Mouse (Mus musculus): ENCODE measurements around the gene Sox5. TPM values are rescaled to one million over a fixed set of nuclear protein-coding genes. Genes with fewer than 3 reads are reported as not detected.

Gene Sox5
- polyA plus RNA-seq, 1 experiment from 2014 or later = 33.0 TPM

GRCm38 (mm10) chr6:144163501-144163900 lies 618.3 kb downstream of the Sox5 start:
- ATAC-seq (ENCODE audit: low FRiP score, low read depth) = no peak
- Histone ChIP-seq H3K36me3 (no peaks in the 10 kb centered on the region), H3K4me1 (peaks cover 18% of the 10 kb centered on the region), H3K27me3 (replicated peaks) (no peaks in the 10 kb centered on the region), H3K4me3 (no peak overlapping the region), H3K4me2 (replicated peaks) (no peak overlapping the region), H3K9me3 (no peaks in the 10 kb centered on the region), H3K9ac (no peak overlapping the region), H3K27ac (no peak overlapping the region)
- WGBS = 90% methylated on average over 9 of the region's 9 CpGs

GRCm38 (mm10) chr6:144158637-144159036 lies 623.1 kb downstream of the Sox5 start:
- Histone ChIP-seq H3K9me3 (no peaks in the 10 kb centered on the region), H3K4me3 (no peak overlapping the region), H3K27ac (no peak overlapping the region), H3K27me3 (replicated peaks) (no peaks in the 10 kb centered on the region), H3K4me2 (replicated peaks) (no peak overlapping the region), H3K4me1 (peaks cover 17% of the 10 kb centered on the region), H3K9ac (no peak overlapping the region), H3K36me3 (no peaks in the 10 kb centered on the region)
- no peak for ATAC-seq (ENCODE audit: low FRiP score, low read depth)
- WGBS = 97% methylated on average over 12 of the region's 12 CpGs

- Histone ChIP-seq H3K4me1 (peaks cover 26% of the 10 kb centered on the region), H3K9me3 (no peaks in the 10 kb centered on the region), H3K36me3 (no peaks in the 10 kb centered on the region), H3K27me3 (replicated peaks) (no peaks in the 10 kb centered on the region), H3K4me2 (replicated peaks) (peak overlapping the region; percentile 38), H3K4me3 (no peak overlapping the region), H3K9ac (no peak overlapping the region), H3K27ac (no peak overlapping the region; the same call in 1 of the 2 replicates)
- ATAC-seq (ENCODE audit: low FRiP score, low read depth) = peak; percentile 66; the same call in 1 of the 2 replicates
- WGBS = 15% methylated on average over 9 of the region's 9 CpGs
These were observed 626.8 kb downstream of the Sox5 start for GRCm38 (mm10) chr6:144154892-144155424.

GRCm38 (mm10) chr6:144151957-144152356 lies 629.8 kb downstream of the Sox5 start:
- Histone ChIP-seq H3K9me3 (no peaks in the 10 kb centered on the region), H3K27ac (no peak overlapping the region), H3K4me3 (no peak overlapping the region), H3K4me2 (replicated peaks) (no peak overlapping the region), H3K4me1 (peaks cover 26% of the 10 kb centered on the region), H3K9ac (no peak overlapping the region), H3K36me3 (no peaks in the 10 kb centered on the region), H3K27me3 (replicated peaks) (no peaks in the 10 kb centered on the region)
- no peak for ATAC-seq (ENCODE audit: low FRiP score, low read depth)
- 7% methylated on average over 3 of the region's 3 CpGs for WGBS

GRCm38 (mm10) chr6:144151075-144151474 lies 630.7 kb downstream of the Sox5 start:
- no peak for ATAC-seq (ENCODE audit: low FRiP score, low read depth)
- Histone ChIP-seq H3K4me2 (replicated peaks) (peak overlapping the region; percentile 32; the same call in 1 of the 2 replicates), H3K4me3 (no peak overlapping the region), H3K9me3 (no peaks in the 10 kb centered on the region), H3K36me3 (no peaks in the 10 kb centered on the region), H3K4me1 (peaks cover 26% of the 10 kb centered on the region), H3K27me3 (replicated peaks) (no peaks in the 10 kb centered on the region), H3K27ac (no peak overlapping the region), H3K9ac (no peak overlapping the region)
- WGBS = 21% methylated on average over 10 of the region's 10 CpGs

- Histone ChIP-seq H3K27ac (no peak overlapping the region), H3K9ac (no peak overlapping the region), H3K27me3 (replicated peaks) (no peaks in the 10 kb centered on the region), H3K4me2 (replicated peaks) (no peak overlapping the region), H3K36me3 (no peaks in the 10 kb centered on the region), H3K4me3 (no peak overlapping the region), H3K9me3 (no peaks in the 10 kb centered on the region), H3K4me1 (peaks cover 6% of the 10 kb centered on the region; the same call in 1 of the 2 replicates)
- no peak for ATAC-seq (ENCODE audit: low FRiP score, low read depth)
- 92% methylated on average over 5 of the region's 5 CpGs for WGBS
These were observed 644.4 kb downstream of the Sox5 start for GRCm38 (mm10) chr6:144137397-144137796.

GRCm38 (mm10) chr6:144136894-144137293 lies 644.9 kb downstream of the Sox5 start:
- no peak overlapping the region for H3K4me2 ChIP-seq (replicated peaks)
- no peaks in the 10 kb centered on the region for H3K36me3 ChIP-seq
- no peaks in the 10 kb centered on the region for H3K9me3 ChIP-seq
- WGBS = 87% methylated on average over 4 of the region's 4 CpGs
- no peak for ATAC-seq (ENCODE audit: low FRiP score, low read depth)
- H3K27me3 ChIP-seq (replicated peaks) = no peaks in the 10 kb centered on the region
- H3K27ac ChIP-seq = no peak overlapping the region
- H3K9ac ChIP-seq = no peak overlapping the region
- no peak overlapping the region for H3K4me3 ChIP-seq
- H3K4me1 ChIP-seq = peaks cover 2% of the 10 kb centered on the region; the same call in 1 of the 2 replicates

- no peak overlapping the region for H3K9ac ChIP-seq
- H3K4me1 ChIP-seq = no peaks in the 10 kb centered on the region
- H3K4me3 ChIP-seq = no peak overlapping the region
- no peaks in the 10 kb centered on the region for H3K9me3 ChIP-seq
- no peak overlapping the region for H3K27ac ChIP-seq
- WGBS = 86% methylated on average over 12 of the region's 12 CpGs
- H3K36me3 ChIP-seq = no peaks in the 10 kb centered on the region
- no peak overlapping the region for H3K4me2 ChIP-seq (replicated peaks)
- no peaks in the 10 kb centered on the region for H3K27me3 ChIP-seq (replicated peaks)
- ATAC-seq (ENCODE audit: low FRiP score, low read depth) = no peak
These were observed 651.9 kb downstream of the Sox5 start for GRCm38 (mm10) chr6:144129927-144130326.

- no peaks in the 10 kb centered on the region for H3K4me1 ChIP-seq
- no peak overlapping the region for H3K9ac ChIP-seq
- H3K4me3 ChIP-seq = no peak overlapping the region
- H3K27ac ChIP-seq = no peak overlapping the region
- H3K36me3 ChIP-seq = no peaks in the 10 kb centered on the region
- WGBS = 83% methylated on average over 1 of the region's 1 CpGs
- H3K9me3 ChIP-seq = no peaks in the 10 kb centered on the region
- H3K4me2 ChIP-seq (replicated peaks) = no peak overlapping the region
- no peaks in the 10 kb centered on the region for H3K27me3 ChIP-seq (replicated peaks)
- ATAC-seq (ENCODE audit: low FRiP score, low read depth) = no peak
These were observed 661.8 kb downstream of the Sox5 start for GRCm38 (mm10) chr6:144119961-144120360.

- WGBS = 87% methylated on average over 6 of the region's 6 CpGs
- Histone ChIP-seq H3K4me1 (no peaks in the 10 kb centered on the region), H3K9ac (no peak overlapping the region), H3K4me2 (replicated peaks) (no peak overlapping the region), H3K9me3 (no peaks in the 10 kb centered on the region), H3K27me3 (replicated peaks) (no peaks in the 10 kb centered on the region), H3K27ac (no peak overlapping the region), H3K36me3 (no peaks in the 10 kb centered on the region), H3K4me3 (no peak overlapping the region)
- no peak for ATAC-seq (ENCODE audit: low FRiP score, low read depth)
These were observed 665.1 kb downstream of the Sox5 start for GRCm38 (mm10) chr6:144116646-144117045.

- Histone ChIP-seq H3K27me3 (replicated peaks) (no peaks in the 10 kb centered on the region), H3K36me3 (no peaks in the 10 kb centered on the region), H3K27ac (no peak overlapping the region), H3K4me2 (replicated peaks) (no peak overlapping the region), H3K4me3 (no peak overlapping the region), H3K9me3 (no peaks in the 10 kb centered on the region), H3K4me1 (no peaks in the 10 kb centered on the region), H3K9ac (no peak overlapping the region)
- 82% methylated on average over 6 of the region's 6 CpGs for WGBS
- no peak for ATAC-seq (ENCODE audit: low FRiP score, low read depth)
These were observed 670.2 kb downstream of the Sox5 start for GRCm38 (mm10) chr6:144111561-144111960.

GRCm38 (mm10) chr6:144106848-144107247 lies 674.9 kb downstream of the Sox5 start:
- H3K9ac ChIP-seq = no peak overlapping the region
- H3K27ac ChIP-seq = no peak overlapping the region
- no peaks in the 10 kb centered on the region for H3K36me3 ChIP-seq
- WGBS = 27% methylated on average over 10 of the region's 10 CpGs
- H3K9me3 ChIP-seq = no peaks in the 10 kb centered on the region
- H3K4me1 ChIP-seq = no peaks in the 10 kb centered on the region
- no peak overlapping the region for H3K4me2 ChIP-seq (replicated peaks)
- 0 out of 2 replicates have a peak, but pooled peaks have one; percentile 33 for ATAC-seq (ENCODE audit: low FRiP score, low read depth)
- no peak overlapping the region for H3K4me3 ChIP-seq
- H3K27me3 ChIP-seq (replicated peaks) = no peaks in the 10 kb centered on the region

GRCm38 (mm10) chr6:144105645-144106044 lies 676.1 kb downstream of the Sox5 start:
- no peak overlapping the region for H3K4me2 ChIP-seq (replicated peaks)
- H3K36me3 ChIP-seq = no peaks in the 10 kb centered on the region
- no peak for ATAC-seq (ENCODE audit: low FRiP score, low read depth)
- H3K9ac ChIP-seq = no peak overlapping the region
- H3K4me3 ChIP-seq = no peak overlapping the region
- H3K27me3 ChIP-seq (replicated peaks) = no peaks in the 10 kb centered on the region
- no peaks in the 10 kb centered on the region for H3K9me3 ChIP-seq
- 91% methylated on average over 12 of the region's 12 CpGs for WGBS
- no peaks in the 10 kb centered on the region for H3K4me1 ChIP-seq
- no peak overlapping the region for H3K27ac ChIP-seq
